Mouse (Mus musculus) forebrain, postnatal 0 days (tissue): Measurements from ENCODE around the gene Sirt3. TPM values are rescaled to one million over a fixed set of nuclear protein-coding genes. Genes with fewer than 3 reads are reported as not detected.
"Not testable (repeated sequence)": the region's sequence is repeated elsewhere in the genome, so short reads cannot be mapped to it uniquely, and the experiment has no call there.

Experiments
- ATAC-seq: fragments of 200-750 bp; cut with Nextera tagmentation; 2 replicates; pipeline ENCODE4 v1.8.0; 2017; ENCODE audit warnings: mild to moderate bottlenecking, moderate library complexity
- DNase-seq: peaks from one replicate; pipeline ENCODE4 v3.0.0-alpha.2; 2015
- H3K27ac ChIP-seq: fragments of 300-500 bp; sonication (generic); 2 replicates; pipeline ENCODE4 v1.5.1; 2014; ENCODE audit warnings: low read depth, mild to moderate bottlenecking, antibody characterized with exemption, low read length, moderate library complexity, mixed read lengths
- H3K27me3 ChIP-seq: fragments of 300-500 bp; sonication (generic); 2 replicates; pipeline ENCODE4 v1.6.1; 2014; ENCODE audit warnings: mild to moderate bottlenecking, low read length, mixed read lengths; ENCODE audit not compliant: insufficient read depth
- H3K36me3 ChIP-seq: fragments of 300-500 bp; sonication (generic); 2 replicates; pipeline ENCODE4 v1.6.1; 2014; ENCODE audit warnings: mild to moderate bottlenecking, moderate library complexity; ENCODE audit not compliant: insufficient read depth
- H3K4me1 ChIP-seq: fragments of 300-500 bp; sonication (generic); 2 replicates; pipeline ENCODE4 v1.6.1; 2014; ENCODE audit warnings: antibody characterized with exemption; ENCODE audit not compliant: insufficient read depth
- H3K4me2 ChIP-seq: fragments of 300-500 bp; sonication (generic); 2 replicates; pipeline ENCODE4 v1.6.1; 2014; ENCODE audit warnings: low read depth, mild to moderate bottlenecking, moderate library complexity
- H3K4me3 ChIP-seq: fragments of 300-500 bp; sonication (generic); 2 replicates; pipeline ENCODE4 v1.5.1; 2014; ENCODE audit warnings: low read depth, low read length, mixed read lengths
- H3K9ac ChIP-seq: fragments of 300-500 bp; sonication (generic); 2 replicates; pipeline ENCODE4 v1.6.1; 2014; ENCODE audit warnings: mild to moderate bottlenecking
- H3K9me3 ChIP-seq: fragments of 300-500 bp; sonication (generic); 2 replicates; pipeline ENCODE4 v1.6.1; 2016; ENCODE audit warnings: low read length
- CTCF ChIP-seq: sonication (generic); IDR thresholded peaks from 2 replicates; pipeline ENCODE4 v1.5.1; 2016; ENCODE audit warnings: antibody characterized with exemption, control low read depth, low read depth
- WGBS: fragments of 180-500 bp; shearing (Covaris S2); extraction: QIAGEN DNeasy Blood & Tissue Kit; methylation state at CpG from one replicate; pipeline ENCODE4 v1.1.7; 2014; 5-methylcytosine and 5-hydroxymethylcytosine counted together
- polyA plus RNA-seq: library from polyadenylated mRNA; unstranded; fragments of >200 nt; fragmentation: Nextera tagmentation; extraction: Ambion mirVana; gene quantifications from 2 replicates; pipeline ENCODE4 v1.2.1, GENCODE M21; 2015
- total RNA-seq: library from RNA; depleted of rRNA; stranded (reverse); fragments of >200 nt; gene quantifications from 2 replicates; pipeline ENCODE4 v1.2.3, GENCODE M21; 2014

Sirt3 gene
- total and polyA plus RNA-seq, 2 experiments from 2014 or later: 44.2 to 46.3 TPM

- no peaks in the 10 kb centered on the region for H3K9me3 ChIP-seq
- no peak overlapping the region for H3K4me3 ChIP-seq
- no peak for ATAC-seq
- no peak for TF ChIP-seq CTCF
- H3K36me3 ChIP-seq: peaks cover 72% of the 10 kb centered on the region
- no peak for DNase-seq
- H3K27ac ChIP-seq: no peak overlapping the region
- no peaks in the 10 kb centered on the region for H3K27me3 ChIP-seq
- H3K4me1 ChIP-seq: no peaks in the 10 kb centered on the region
- H3K9ac ChIP-seq: no peak overlapping the region
- no peak overlapping the region for H3K4me2 ChIP-seq
- 96% methylated on average over 3 of the region's 3 CpGs for WGBS
Observed at GRCm38 (mm10) chr7:140894611-140895010, 12.5 kb upstream of the Sirt3 start.

- no peak for TF ChIP-seq CTCF
- Histone ChIP-seq H3K27me3 (no peaks in the 10 kb centered on the region), H3K9ac (no peak overlapping the region), H3K9me3 (no peaks in the 10 kb centered on the region), H3K4me1 (no peaks in the 10 kb centered on the region), H3K27ac (no peak overlapping the region), H3K4me3 (no peak overlapping the region), H3K36me3 (peaks cover 74% of the 10 kb centered on the region), H3K4me2 (no peak overlapping the region)
- DNase-seq (no peak), ATAC-seq (no peak)
- 83% methylated on average over 7 of the region's 7 CpGs for WGBS
Observed at GRCm38 (mm10) chr7:140894031-140894430, 11.9 kb upstream of the Sirt3 start.

- ATAC-seq, DNase-seq, H3K4me2 ChIP-seq, H3K27ac ChIP-seq, H3K9ac ChIP-seq, H3K9me3 ChIP-seq, H3K4me1 ChIP-seq, H3K4me3 ChIP-seq, H3K27me3 ChIP-seq: not testable (repeated sequence)
- H3K36me3 ChIP-seq: peaks cover 74% of the 10 kb centered on the region
- 97% methylated on average over 16 of the region's 16 CpGs for WGBS
Observed at GRCm38 (mm10) chr7:140890636-140891035, 8.5 kb upstream of the Sirt3 start.

GRCm38 (mm10) chr7:140882469-140882803, 327 bp upstream of the Sirt3 start:
- peak overlapping the region; percentile 99 for H3K4me3 ChIP-seq
- no peak for TF ChIP-seq CTCF
- no peaks in the 10 kb centered on the region for H3K27me3 ChIP-seq
- H3K36me3 ChIP-seq: peaks cover 27% of the 10 kb centered on the region
- H3K9me3 ChIP-seq: no peaks in the 10 kb centered on the region
- peaks cover 3% of the 10 kb centered on the region; the same call in 1 of the 2 replicates for H3K4me1 ChIP-seq
- ATAC-seq (peak; percentile 51), DNase-seq (no peak)
- under 1% methylated on average over 12 of the region's 12 CpGs for WGBS
- peak overlapping the region; percentile 93 for H3K27ac ChIP-seq
- peak overlapping the region; percentile 72 for H3K4me2 ChIP-seq
- peak overlapping the region; percentile 91 for H3K9ac ChIP-seq

GRCm38 (mm10) chr7:140880865-140881515, 1.1 kb downstream of the Sirt3 start:
- no peak for DNase-seq

GRCm38 (mm10) chr7:140880419-140880818, 1.7 kb downstream of the Sirt3 start:
- peaks cover 19% of the 10 kb centered on the region for H3K36me3 ChIP-seq
- no peaks in the 10 kb centered on the region for H3K27me3 ChIP-seq
- no peak overlapping the region for H3K4me2 ChIP-seq
- H3K9me3 ChIP-seq: no peaks in the 10 kb centered on the region
- ATAC-seq (no peak), DNase-seq (no peak)
- TF ChIP-seq CTCF: no peak
- no peak overlapping the region for H3K27ac ChIP-seq
- H3K9ac ChIP-seq: no peak overlapping the region
- H3K4me1 ChIP-seq: peaks cover 3% of the 10 kb centered on the region; the same call in 1 of the 2 replicates
- WGBS: 88% methylated on average over 3 of the region's 3 CpGs
- H3K4me3 ChIP-seq: no peak overlapping the region

More at GRCm38 (mm10) chr7:140880865-140881515, 1.1 kb downstream of the Sirt3 start:
- Histone ChIP-seq H3K9ac (peak overlapping the region; percentile 91; the same call in 1 of the 2 replicates), H3K27me3 (no peaks in the 10 kb centered on the region), H3K4me2 (peak overlapping the region; percentile 72), H3K36me3 (peaks cover 18% of the 10 kb centered on the region), H3K4me3 (peak overlapping the region; percentile 99), H3K27ac (no peak overlapping the region), H3K4me1 (peaks cover 3% of the 10 kb centered on the region; the same call in 1 of the 2 replicates), H3K9me3 (no peaks in the 10 kb centered on the region)
- 24% methylated on average over 8 of the region's 8 CpGs for WGBS
- no peak for ATAC-seq
- TF ChIP-seq CTCF: no peak

- ATAC-seq (no peak), DNase-seq (no peak)
- peaks cover 3% of the 10 kb centered on the region; the same call in 1 of the 2 replicates for H3K4me1 ChIP-seq
- no peak overlapping the region for H3K4me2 ChIP-seq
- no peak overlapping the region for H3K4me3 ChIP-seq
- no peaks in the 10 kb centered on the region for H3K9me3 ChIP-seq
- no peak overlapping the region for H3K27ac ChIP-seq
- no peak overlapping the region for H3K9ac ChIP-seq
- TF ChIP-seq CTCF: no peak
- 89% methylated on average over 7 of the region's 7 CpGs for WGBS
- no peaks in the 10 kb centered on the region for H3K27me3 ChIP-seq
- peaks cover 22% of the 10 kb centered on the region for H3K36me3 ChIP-seq
Observed at GRCm38 (mm10) chr7:140879355-140879754, 2.8 kb downstream of the Sirt3 start.
